Mouse (Mus musculus): Measurements from ENCODE around the gene Ilf3.

Ilf3 gene

DNA sequence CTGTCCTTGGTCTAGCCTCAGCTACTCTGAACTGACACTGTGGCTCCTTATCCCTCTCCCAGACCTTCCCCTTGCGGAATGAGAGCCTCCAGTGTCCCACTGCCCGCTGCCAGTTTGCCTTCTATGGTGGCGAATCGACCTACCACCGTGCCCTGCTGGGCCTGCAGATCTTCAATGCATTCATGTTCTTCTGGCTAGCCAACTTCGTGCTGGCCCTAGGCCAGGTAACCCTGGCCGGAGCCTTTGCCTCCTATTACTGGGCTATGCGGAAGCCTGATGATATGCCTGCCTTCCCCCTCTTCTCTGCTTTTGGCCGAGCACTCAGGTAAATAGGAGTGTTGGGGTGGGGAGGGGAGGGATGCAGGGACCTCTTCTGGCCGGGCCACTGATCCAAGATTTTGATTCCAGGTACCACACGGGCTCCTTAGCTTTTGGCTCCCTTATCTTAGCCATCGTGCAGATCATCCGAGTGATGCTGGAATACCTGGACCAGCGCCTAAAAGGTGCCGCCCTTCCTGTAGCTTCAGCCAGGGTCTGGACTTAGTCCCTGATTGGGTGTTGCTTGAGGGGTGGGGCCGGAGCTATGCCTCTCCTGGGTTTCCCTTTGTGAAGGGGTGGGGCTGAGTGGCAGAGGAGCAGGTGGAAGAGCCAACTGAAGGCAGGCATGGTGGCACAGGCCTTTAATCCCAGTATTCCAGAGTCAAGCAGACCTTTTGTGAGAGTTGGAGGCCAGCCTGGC, 20.9 kb upstream of the Ilf3 start:
- DNase-seq = peak; percentile 61

DNA sequence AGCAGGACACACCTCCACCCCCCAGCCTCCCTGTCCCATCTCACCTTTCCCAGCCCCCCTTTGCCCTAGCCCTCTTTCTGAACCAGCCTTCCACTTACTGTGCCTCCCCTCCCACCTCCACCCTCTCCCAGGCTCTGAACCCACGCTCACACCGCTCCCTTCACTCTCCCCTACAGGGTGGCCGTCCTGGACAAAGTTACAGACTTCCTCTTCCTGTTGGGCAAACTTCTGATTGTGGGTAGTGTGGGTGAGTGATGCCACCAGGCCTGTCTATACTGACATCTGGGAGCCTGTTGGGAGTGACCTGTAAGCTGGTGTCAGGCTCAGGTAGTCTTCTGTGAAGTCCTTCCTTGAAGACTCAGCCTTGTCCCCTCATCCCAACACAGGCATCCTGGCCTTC, 19.5 kb upstream of the Ilf3 start:
- no peak for DNase-seq

DNA sequence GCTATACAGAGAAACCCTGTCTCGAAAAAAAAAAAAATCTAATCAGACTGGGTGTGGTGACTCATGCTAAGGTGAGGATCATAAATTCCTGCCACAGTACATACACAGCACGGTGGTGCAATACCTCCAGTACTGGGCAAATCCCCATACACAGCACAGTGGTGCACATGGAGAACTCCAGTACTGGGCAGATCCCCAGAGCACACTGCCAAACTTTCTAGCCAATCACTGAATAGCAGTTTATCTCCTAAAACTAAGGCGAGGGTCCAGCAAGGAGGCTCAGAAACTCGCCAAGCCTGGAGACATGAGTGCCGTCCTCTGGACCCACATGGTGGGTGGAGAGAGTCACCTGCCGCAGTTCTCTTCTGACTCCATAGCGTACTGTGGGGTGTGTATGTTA, 16.5 kb upstream of the Ilf3 start:
- DNase-seq = no peak

- DNase-seq = no peak
These were observed 15.8 kb upstream of the Ilf3 start for GRCm38 (mm10) chr9:21351702-21352377.

DNA sequence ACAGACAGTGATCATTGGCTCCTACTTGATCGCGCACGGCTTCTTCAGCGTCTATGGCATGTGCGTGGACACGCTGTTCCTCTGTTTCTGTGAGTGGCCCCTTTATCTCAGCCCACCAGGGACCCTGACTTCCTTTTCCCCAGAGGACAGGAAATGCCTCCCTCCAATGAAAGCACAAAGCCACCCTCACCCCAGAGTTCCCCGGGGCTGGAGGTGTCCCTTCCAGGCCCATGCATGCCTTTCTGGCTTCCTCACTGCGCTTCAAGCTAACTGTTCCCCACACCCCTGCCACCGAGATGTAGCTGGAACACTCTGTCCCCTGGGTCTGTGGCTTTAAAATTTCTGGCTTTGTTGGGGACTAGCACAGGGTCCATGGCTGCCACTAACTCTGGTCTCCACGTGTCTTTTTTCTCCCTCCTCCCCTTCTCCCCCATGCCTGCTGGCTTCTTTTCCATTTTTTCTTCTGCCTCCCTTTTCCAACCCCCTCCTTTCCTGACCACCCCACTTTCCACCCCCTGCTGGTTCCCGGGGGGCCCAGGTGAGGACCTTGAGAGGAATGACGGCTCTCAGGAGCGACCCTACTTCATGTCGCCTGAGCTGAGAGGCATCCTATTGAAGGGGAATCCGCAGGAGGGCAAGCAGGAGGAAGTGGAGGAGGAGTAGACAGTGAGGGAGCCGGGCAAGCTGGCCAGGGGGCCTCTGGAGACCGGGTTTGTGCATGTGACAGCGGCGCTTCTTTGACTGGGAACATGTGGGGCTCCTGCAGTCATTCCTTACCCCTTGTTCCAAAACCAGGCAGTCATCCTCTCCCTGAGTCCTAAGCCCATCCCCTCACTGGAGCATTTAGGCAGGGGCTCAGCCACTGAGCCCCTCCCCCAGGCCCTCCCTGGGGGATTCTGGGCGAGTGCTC, 15.0 kb upstream of the Ilf3 start:
- no peak for DNase-seq

DNA sequence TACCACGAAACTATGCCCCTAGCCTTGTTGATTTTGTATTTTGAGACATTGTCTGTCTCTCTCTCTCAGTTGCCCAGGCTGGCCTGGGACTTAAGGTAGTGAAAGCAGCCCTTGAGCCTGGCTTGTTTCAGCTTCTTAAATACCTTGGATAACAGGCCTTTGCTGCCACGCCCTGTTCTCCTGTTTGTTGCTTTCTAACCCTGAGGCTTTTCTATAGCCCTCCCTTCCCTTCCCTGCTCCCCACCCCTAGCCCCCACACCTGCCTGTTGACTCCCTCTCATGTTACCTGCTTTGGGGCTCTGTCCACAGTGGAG, 14.3 kb upstream of the Ilf3 start:
- no peak for DNase-seq

- DNase-seq = no peak
These were observed 12.9 kb upstream of the Ilf3 start for GRCm38 (mm10) chr9:21354796-21355195.

- peak; percentile 87 for DNase-seq
These were observed 10.5 kb upstream of the Ilf3 start for GRCm38 (mm10) chr9:21356981-21357718.

- DNase-seq = peak; percentile 88
These were observed 990 bp upstream of the Ilf3 start for GRCm38 (mm10) chr9:21366541-21367220.

- peak; percentile 79 for DNase-seq
These were observed 487 bp downstream of the Ilf3 start for GRCm38 (mm10) chr9:21368131-21368584.

- DNase-seq = peak; percentile 45
These were observed 1.4 kb downstream of the Ilf3 start for GRCm38 (mm10) chr9:21369080-21369479.

DNA sequence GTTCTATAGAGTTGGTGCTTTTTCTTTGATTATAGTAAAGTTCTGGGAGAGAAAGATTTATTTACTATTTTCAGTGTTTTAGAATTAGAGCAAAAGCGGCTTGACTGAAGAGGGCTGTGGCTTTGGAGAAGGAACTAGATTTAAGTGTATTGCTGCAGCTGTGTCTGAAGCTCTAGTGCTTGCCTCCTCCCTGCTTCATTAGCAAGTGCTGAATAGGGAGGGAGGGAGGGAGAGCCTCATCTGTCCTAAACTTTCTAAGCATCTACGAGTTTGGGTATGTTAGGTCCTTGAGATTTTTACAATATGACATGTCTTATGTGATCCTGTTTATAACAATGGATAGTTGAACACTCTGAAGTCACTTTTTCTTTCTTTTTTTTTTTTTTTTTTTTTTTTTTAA, 3.2 kb downstream of the Ilf3 start:
- DNase-seq = no peak

GRCm38 (mm10) chr9:21372508-21372907, 4.8 kb downstream of the Ilf3 start:
- DNase-seq = no peak

DNA sequence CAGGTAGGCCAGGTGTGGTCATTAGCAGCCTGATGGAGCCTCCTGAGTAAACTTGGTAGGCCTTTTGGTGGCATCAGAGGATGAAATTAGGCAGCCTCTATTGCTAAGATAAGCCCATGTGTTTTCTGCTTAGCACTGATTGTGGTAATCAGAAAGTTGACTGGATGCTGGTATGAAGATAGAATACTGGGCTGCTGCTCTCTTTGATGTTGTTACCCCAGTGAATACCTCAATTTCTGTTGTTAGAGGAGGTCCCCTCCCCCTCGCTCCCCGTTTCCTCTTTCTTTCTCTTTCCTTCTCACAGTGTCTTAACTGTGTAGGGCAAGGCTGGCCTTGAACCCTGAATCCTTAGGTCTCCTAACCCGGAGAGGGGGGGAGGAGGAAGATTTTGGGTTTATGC, 11.5 kb downstream of the Ilf3 start:
- no peak for DNase-seq

DNA sequence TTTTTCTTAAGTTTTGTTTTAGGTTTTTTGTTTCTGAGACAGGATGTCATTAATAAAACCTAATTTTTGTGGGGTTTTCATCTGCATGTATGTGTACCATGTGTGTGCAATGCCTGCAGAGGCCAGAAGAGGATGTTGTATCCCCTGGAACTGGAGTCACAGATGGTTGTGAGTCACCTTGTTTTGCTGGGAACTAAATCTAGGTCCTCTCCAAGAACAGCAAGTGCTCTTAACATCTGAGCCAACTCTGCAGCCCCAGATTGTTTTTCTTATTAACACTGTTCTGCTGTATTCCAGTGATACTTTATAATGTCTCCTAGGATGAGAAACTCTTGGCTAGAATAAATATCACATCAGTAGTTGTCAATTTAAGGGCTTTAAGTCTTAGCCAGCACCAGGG, 13.2 kb downstream of the Ilf3 start:
- DNase-seq = no peak

- no peak for DNase-seq
These were observed 16.3 kb downstream of the Ilf3 start for GRCm38 (mm10) chr9:21383966-21384365.

DNA sequence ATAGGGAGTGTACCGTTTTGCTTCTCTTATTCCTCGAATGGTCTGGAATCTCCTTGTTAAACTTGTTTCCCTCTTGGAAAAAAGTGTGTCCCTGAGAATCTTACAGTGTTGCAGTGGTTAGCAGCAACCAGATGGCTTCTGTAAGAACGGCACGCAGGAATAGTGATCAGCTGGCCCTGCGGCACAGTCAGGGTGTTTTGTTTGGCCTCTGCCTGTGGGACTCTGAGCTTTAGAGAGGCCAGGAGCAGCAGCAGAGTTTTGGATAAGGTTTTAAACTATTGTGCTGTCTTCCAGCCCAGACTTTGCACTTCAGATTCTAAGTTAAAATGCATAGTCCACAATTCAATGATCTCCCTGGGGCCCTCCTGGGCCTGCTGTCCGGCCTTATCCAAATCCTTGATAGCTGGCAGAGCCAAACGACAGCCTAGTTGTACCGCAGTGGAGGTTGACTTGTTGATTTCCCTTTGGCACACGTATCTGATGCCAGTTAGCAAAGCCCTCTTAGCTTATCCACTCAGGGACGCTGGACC, 25.0 kb downstream of the Ilf3 start:
- no peak for DNase-seq

DNA sequence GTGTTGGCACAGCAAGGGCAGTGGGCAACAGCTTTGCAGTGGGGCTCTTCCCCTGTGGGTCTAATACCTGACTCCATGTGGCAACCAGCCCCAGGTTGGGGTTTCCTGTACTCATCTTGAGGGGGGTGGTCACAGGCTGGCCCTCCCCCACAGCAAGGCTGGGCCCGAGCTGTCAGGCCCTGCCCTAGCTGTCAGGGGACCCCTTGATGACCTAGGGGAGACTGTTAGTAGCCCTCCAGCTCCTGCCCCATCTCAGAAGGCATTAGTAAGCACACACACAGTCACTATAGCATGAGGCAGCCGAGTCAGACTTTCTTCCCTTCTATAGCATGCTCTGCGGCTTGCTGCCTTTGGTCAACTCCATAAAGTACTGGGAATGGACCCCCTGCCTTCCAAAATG, 28.0 kb downstream of the Ilf3 start:
- no peak for DNase-seq

DNA sequence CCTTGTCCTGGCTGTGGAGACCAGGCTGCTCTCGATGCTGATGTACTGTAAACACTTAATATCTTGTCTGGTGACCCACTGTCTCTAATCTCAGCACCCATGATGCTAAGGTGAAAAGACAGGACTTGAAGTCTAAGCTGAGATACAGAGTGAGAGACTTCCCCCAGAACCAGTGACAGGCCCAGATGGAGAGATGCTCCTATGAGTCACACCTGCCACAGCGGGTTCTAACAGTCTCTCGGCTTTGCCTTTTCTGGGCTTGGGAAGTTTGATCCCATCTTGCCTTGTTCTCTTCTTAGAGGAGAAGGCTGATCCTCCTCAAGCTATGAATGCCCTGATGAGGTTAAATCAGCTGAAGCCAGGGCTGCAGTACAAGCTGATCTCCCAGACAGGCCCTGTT, 29.5 kb downstream of the Ilf3 start:
- DNase-seq = no peak

- no peak for DNase-seq
These were observed 33.4 kb downstream of the Ilf3 start for GRCm38 (mm10) chr9:21401042-21401441.

DNA sequence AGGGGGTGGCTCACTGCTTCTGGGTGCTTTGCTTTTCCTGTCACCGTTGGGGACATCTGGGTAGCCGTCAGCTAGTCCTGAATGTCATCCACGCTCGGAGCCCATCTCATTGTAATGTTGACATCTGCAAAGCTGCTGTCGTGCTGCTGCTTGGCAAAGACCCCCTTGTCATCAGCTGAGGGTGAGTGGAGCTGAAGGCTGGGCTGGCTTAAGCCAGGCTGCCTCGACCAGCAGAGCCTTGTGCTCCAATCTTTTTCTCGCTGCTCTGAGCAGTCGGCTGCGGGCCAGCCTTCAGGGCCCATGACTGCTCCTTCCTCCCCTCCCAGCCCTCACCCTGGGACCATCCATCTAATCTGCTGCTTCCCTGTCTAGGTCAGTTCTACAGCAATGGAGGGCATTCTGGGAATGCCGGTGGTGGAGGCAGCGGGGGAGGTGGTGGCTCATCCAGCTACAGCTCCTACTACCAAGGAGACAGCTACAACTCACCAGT, 35.1 kb downstream of the Ilf3 start:
- DNase-seq = no peak

DNA sequence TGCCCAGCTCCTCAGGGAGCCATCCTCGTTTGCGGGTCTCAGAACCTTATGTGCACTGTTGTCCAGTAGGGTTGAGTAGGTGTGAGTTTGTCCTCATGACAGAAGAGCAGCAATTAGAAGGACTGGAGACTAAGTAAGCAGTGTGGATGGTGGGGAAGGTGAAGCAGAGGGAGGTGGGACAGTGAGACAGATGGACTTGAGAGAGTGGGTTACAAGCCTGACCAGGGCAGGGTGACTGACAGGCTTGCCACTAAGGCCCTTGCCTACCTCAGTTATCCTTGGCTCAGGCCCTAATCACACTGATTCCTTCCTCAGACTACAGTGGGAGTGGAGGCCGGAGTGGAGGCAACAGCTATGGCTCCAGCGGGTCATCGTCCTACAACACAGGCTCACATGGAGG, 36.1 kb downstream of the Ilf3 start:
- DNase-seq = no peak

All from cerebellum, adult 9-10 months (tissue).